Mouse (Mus musculus): ENCODE results near the gene Nfatc3. TPM values are rescaled to one million over a fixed set of nuclear protein-coding genes. Genes with fewer than 3 reads are reported as not detected.

Gene Nfatc3
- total and polyA plus RNA-seq, 3 experiments, result 29.0 to 96.3 (median 37.8) TPM

DNA sequence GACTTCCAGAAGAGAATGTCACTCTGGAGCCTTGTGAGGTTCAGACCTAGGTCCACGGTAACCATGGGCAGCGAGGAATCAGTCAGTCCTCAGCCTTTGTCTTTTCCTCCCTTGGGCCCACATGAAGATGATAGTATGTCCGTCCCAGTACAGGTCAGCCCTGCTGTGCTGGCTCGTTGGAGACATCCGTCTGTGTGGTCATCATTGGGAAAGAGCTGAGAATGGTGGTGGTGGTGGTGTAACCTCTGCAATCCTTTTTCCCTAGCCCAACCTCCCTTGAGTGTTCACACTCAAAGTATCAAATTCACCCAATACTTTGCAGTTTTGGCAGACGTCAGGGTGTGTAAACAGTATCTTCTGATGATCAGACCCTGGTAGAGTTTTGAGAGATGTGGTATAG is 8.8 kb upstream of the Nfatc3 start:
- dilution Hi-C loops (cut with MboI; ENCODE audit: extremely low pct_ligation_motif_present, extremely low pct_unique_long_range_greater_than_20kb, low sequenced_read_pairs), result no loop called here
- Histone ChIP-seq H3K9ac (ENCODE audit: insufficient read depth, low read depth) (peak overlapping the region; percentile 96; the same call in 1 of the 2 replicates), H3K36me3 (replicated peaks in 1 of 2; ENCODE audit: control insufficient read depth in 1 of 2, insufficient read depth in 1 of 2, low read length in 1 of 2) (peaks cover 24 to 70% of the 10 kb centered on the region in 2 experiments), H3K79me2 (replicated peaks; ENCODE audit: control insufficient read depth, extremely low read depth, insufficient read depth, poor library complexity, severe bottlenecking) (peaks cover 30% of the 10 kb centered on the region), H3K27ac (ENCODE audit: insufficient read depth, low read depth) (peak overlapping the region; percentile 13; the same call in 1 of the 2 replicates), H3K4me2 (ENCODE audit: insufficient read depth, low read depth, poor library complexity, severe bottlenecking) (peak overlapping the region; percentile 90; the same call in 1 of the 2 replicates), H3K4me3 (replicated peaks in 1 of 3; ENCODE audit: low read depth in 2 of 3, low read length in 2 of 3, poor library complexity in 1 of 3) (peak overlapping the region in 2 of 3 experiments; percentile 60 to 74), H3K27me3 (replicated peaks) (no peaks in the 10 kb centered on the region), H3K9me3 (replicated peaks; ENCODE audit: low read length) (no peaks in the 10 kb centered on the region), H3K4me1 (ENCODE audit: control insufficient read depth in 1 of 2, insufficient read depth in 2 of 2) (peaks cover 16 to 62% of the 10 kb centered on the region in 2 experiments)
- TF ChIP-seq MAX (IDR thresholded peaks at IDR 0.05; ENCODE audit: low read length), result no peak
- TF ChIP-seq KAT2A (IDR thresholded peaks at IDR 0.05; ENCODE audit: insufficient replicate concordance, low read length), result no peak
- no peak for TF ChIP-seq MEF2A (IDR thresholded peaks at IDR 0.05; ENCODE audit: borderline replicate concordance, low read depth, low read length)
- TF ChIP-seq E2F4 (IDR thresholded peaks at IDR 0.05; ENCODE audit: insufficient replicate concordance, low read depth, low read length), result no peak
- TF ChIP-seq ZNF384 (IDR thresholded peaks at IDR 0.05; ENCODE audit: low read depth, low read length), result no peak
- no peak for TF ChIP-seq MXI1 (IDR thresholded peaks at IDR 0.05; ENCODE audit: low read depth, low read length)
- TF ChIP-seq BHLHE40 (IDR thresholded peaks at IDR 0.05; ENCODE audit: low read depth, low read length), result no peak
- no peak for TF ChIP-seq IRF4 (IDR thresholded peaks at IDR 0.05; ENCODE audit: low read depth, low read length)
- TF ChIP-seq MAZ (IDR thresholded peaks at IDR 0.05; ENCODE audit: low read depth, low read length), result no peak
- no peak for TF ChIP-seq USF1 (IDR thresholded peaks at IDR 0.05; ENCODE audit: low read depth, low read length)
- no peak for TF ChIP-seq ELF1 (IDR thresholded peaks at IDR 0.05; ENCODE audit: low read depth, low read length)
- TF ChIP-seq EP300 (IDR thresholded peaks at IDR 0.05; ENCODE audit: low read length), result no peak
- no peak for TF ChIP-seq GABPA (IDR thresholded peaks at IDR 0.05; ENCODE audit: insufficient replicate concordance, low read depth, low read length)
- TF ChIP-seq HCFC1 (IDR thresholded peaks at IDR 0.05; ENCODE audit: low read depth, low read length), result no peak
- TF ChIP-seq MYC (IDR thresholded peaks at IDR 0.05; ENCODE audit: low read depth, low read length), result no peak
- TF ChIP-seq SMC3 (IDR thresholded peaks at IDR 0.05; ENCODE audit: low read depth, low read length), result no peak
- DNase-seq (ENCODE audit: extremely low read depth), result no peak
- in situ Hi-C loops (cut with MboI; ENCODE audit: low pct_ligation_motif_present, low pct_unique_long_range_greater_than_20kb, low sequenced_read_pairs), result loop anchor here (25.0 kb wide), 1 partner anchor 338 kb away; the partner anchor contains the start of genes 4933405L10Rik, Acd, Enkd1 and Pard6a

DNA sequence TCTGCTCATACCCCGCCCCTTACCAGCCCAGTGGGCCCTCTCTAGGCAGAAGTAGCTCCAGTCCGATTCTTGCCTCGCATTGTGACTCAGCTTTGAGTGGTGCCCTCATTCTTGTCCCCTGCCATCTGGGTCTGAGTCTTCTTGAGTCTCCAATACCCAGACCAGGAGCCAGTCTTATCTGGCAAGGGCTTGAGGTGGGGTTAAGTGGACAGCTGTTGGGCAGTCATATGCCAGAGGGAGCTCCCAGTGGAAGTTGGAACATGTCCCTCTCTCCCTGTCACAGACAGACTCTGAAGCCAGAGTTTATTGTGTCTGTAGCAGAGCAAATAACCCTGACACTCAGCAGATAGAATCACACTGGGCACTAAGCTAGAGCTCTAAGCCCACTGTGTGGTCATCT is 7.6 kb upstream of the Nfatc3 start:
- H3K4me3 ChIP-seq (replicated peaks in 1 of 3; ENCODE audit: low read depth in 2 of 3, low read length in 2 of 3, poor library complexity in 1 of 3), result peak overlapping the region; percentile 60 to 90 (median 74)

More for the DNA sequence above, 7.6 kb upstream of the Nfatc3 start:
- H3K4me1 ChIP-seq (ENCODE audit: control insufficient read depth in 1 of 2, insufficient read depth in 2 of 2), result peaks cover 16 to 54% of the 10 kb centered on the region in 2 experiments
- in situ Hi-C loops (cut with MboI; ENCODE audit: low pct_ligation_motif_present, low pct_unique_long_range_greater_than_20kb, low sequenced_read_pairs) (no loop called here), dilution Hi-C loops (cut with MboI; ENCODE audit: extremely low pct_ligation_motif_present, extremely low pct_unique_long_range_greater_than_20kb, low sequenced_read_pairs) (no loop called here)
- H3K79me2 ChIP-seq (replicated peaks; ENCODE audit: control insufficient read depth, extremely low read depth, insufficient read depth, poor library complexity, severe bottlenecking), result peaks cover 37% of the 10 kb centered on the region
- H3K4me2 ChIP-seq (ENCODE audit: insufficient read depth, low read depth, poor library complexity, severe bottlenecking), result peak overlapping the region; percentile 90
- peak overlapping the region; percentile 95 for H3K27ac ChIP-seq (ENCODE audit: insufficient read depth, low read depth)
- peaks cover 21 to 61% of the 10 kb centered on the region in 2 experiments for H3K36me3 ChIP-seq (replicated peaks in 1 of 2; ENCODE audit: control insufficient read depth in 1 of 2, insufficient read depth in 1 of 2, low read length in 1 of 2)
- H3K9ac ChIP-seq (ENCODE audit: insufficient read depth, low read depth), result peak overlapping the region; percentile 96
- no peak for DNase-seq (ENCODE audit: extremely low read depth)
- H3K27me3 ChIP-seq (replicated peaks), result no peaks in the 10 kb centered on the region
- no peak for TF ChIP-seq RCOR1 (conservative IDR thresholded peaks at IDR 0.05; ENCODE audit: low read depth, low read length)
- TF ChIP-seq CHD1 (IDR thresholded peaks at IDR 0.05; ENCODE audit: low read depth, low read length), result peak; percentile 63; the same call in 1 of the 2 replicates
- no peak for TF ChIP-seq MAX (IDR thresholded peaks at IDR 0.05; ENCODE audit: low read length)
- no peak for TF ChIP-seq BHLHE40 (IDR thresholded peaks at IDR 0.05; ENCODE audit: low read depth, low read length)
- TF ChIP-seq MAFK (IDR thresholded peaks at IDR 0.05; ENCODE audit: insufficient replicate concordance, low read length), result no peak
- no peak for TF ChIP-seq ZKSCAN1 (IDR thresholded peaks at IDR 0.05; ENCODE audit: borderline replicate concordance, low read depth, low read length)
- TF ChIP-seq TCF12 (IDR thresholded peaks at IDR 0.05; ENCODE audit: low read depth, low read length), result peak; percentile 20; the same call in 1 of the 2 replicates
- TF ChIP-seq GABPA (IDR thresholded peaks at IDR 0.05; ENCODE audit: insufficient replicate concordance, low read depth, low read length), result no peak
- TF ChIP-seq NRF1 (IDR thresholded peaks at IDR 0.05; ENCODE audit: low read depth, low read length), result no peak
- no peak for TF ChIP-seq ZNF384 (IDR thresholded peaks at IDR 0.05; ENCODE audit: low read depth, low read length)
- TF ChIP-seq UBTF (IDR thresholded peaks at IDR 0.05; ENCODE audit: low read depth, low read length), result no peak
- TF ChIP-seq POLR2AphosphoS2 (IDR thresholded peaks at IDR 0.05; ENCODE audit: low read depth, low read length), result no peak
- peak; percentile 25; the same call in 1 of the 2 replicates for TF ChIP-seq POLR2A (IDR thresholded peaks at IDR 0.05; ENCODE audit: low read depth, low read length)
- no peak for TF ChIP-seq JUN (IDR thresholded peaks at IDR 0.05; ENCODE audit: insufficient read depth, low read depth, low read length)
- H3K9me3 ChIP-seq (replicated peaks; ENCODE audit: low read length), result no peaks in the 10 kb centered on the region
